Mouse (Mus musculus): ENCODE results near the gene Lrrfip2. TPM values are rescaled to one million over a fixed set of nuclear protein-coding genes. Genes with fewer than 3 reads are reported as not detected.

The Lrrfip2 gene
- total and polyA plus RNA-seq, 2 experiments: 9.7 to 37.8 TPM

- Histone ChIP-seq H3K79me2 (ENCODE audit: control insufficient read depth, insufficient read depth, low read length) (no peaks in the 10 kb centered on the region), H3K36me3 (ENCODE audit: control insufficient read depth, insufficient read depth, low read length) (peaks cover 33% of the 10 kb centered on the region), H3K4me3 (ENCODE audit: insufficient read depth, low read depth, low read length) (no peak overlapping the region), H3K27ac (replicated peaks; ENCODE audit: insufficient read depth, low read depth, low read length) (no peak overlapping the region), H3K4me1 (ENCODE audit: control insufficient read depth, insufficient read depth, low read length) (no peaks in the 10 kb centered on the region; the same call in 1 of the 2 replicates), H3K9ac (ENCODE audit: low read depth, low read length) (no peak overlapping the region), H3K27me3 (ENCODE audit: control insufficient read depth, insufficient read depth, low read length) (no peaks in the 10 kb centered on the region)
- TF ChIP-seq CTCF (IDR thresholded peaks at IDR 0.05; ENCODE audit: low read depth, low read length) (no peak), POLR2A (IDR thresholded peaks at IDR 0.05; ENCODE audit: extremely low read depth, insufficient read depth, low read length) (no peak)
- 9% methylated on average over 1 of the region's 1 CpGs for WGBS
- peak; percentile 75 for DNase-seq (ENCODE audit: extremely low read depth, low read depth, low spot score)
Observed at GRCm38 (mm10) chr9:111260360-111260985, 143.1 kb downstream of the Lrrfip2 start.

DNA sequence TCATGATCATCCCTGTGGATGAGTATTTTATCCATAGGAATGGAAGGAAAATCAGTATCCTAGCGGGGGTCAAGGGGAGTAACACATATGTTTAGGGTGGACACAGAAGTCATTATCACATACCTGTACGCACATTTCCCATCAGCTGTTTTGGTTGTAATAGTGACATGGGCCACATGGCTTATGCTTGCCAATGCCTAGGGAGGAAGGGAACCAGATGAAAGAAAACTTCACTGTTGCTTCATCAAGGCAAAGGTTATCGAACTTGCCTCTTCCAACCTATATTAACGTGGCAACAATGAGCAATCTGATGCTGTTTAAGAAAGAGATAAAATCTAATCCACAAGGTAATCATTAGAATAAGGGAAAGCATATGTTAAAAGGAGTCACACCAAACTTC is 144.0 kb downstream of the Lrrfip2 start:
- H3K36me3 ChIP-seq (ENCODE audit: control insufficient read depth, insufficient read depth, low read length): peaks cover 35% of the 10 kb centered on the region
- DNase-seq (ENCODE audit: extremely low read depth, low read depth, low spot score): peak; percentile 57
- H3K27ac ChIP-seq (replicated peaks; ENCODE audit: insufficient read depth, low read depth, low read length): no peak overlapping the region
- H3K79me2 ChIP-seq (ENCODE audit: control insufficient read depth, insufficient read depth, low read length): no peaks in the 10 kb centered on the region; the same call in 1 of the 2 replicates
- no peaks in the 10 kb centered on the region; the same call in 1 of the 2 replicates for H3K4me1 ChIP-seq (ENCODE audit: control insufficient read depth, insufficient read depth, low read length)
- H3K4me3 ChIP-seq (ENCODE audit: insufficient read depth, low read depth, low read length): no peak overlapping the region
- 50% methylated on average over 4 of the region's 4 CpGs for WGBS
- H3K27me3 ChIP-seq (ENCODE audit: control insufficient read depth, insufficient read depth, low read length): no peaks in the 10 kb centered on the region
- TF ChIP-seq POLR2A (IDR thresholded peaks at IDR 0.05; ENCODE audit: extremely low read depth, insufficient read depth, low read length) (no peak), CTCF (IDR thresholded peaks at IDR 0.05; ENCODE audit: low read depth, low read length) (no peak)
- H3K9ac ChIP-seq (ENCODE audit: low read depth, low read length): no peak overlapping the region

DNA sequence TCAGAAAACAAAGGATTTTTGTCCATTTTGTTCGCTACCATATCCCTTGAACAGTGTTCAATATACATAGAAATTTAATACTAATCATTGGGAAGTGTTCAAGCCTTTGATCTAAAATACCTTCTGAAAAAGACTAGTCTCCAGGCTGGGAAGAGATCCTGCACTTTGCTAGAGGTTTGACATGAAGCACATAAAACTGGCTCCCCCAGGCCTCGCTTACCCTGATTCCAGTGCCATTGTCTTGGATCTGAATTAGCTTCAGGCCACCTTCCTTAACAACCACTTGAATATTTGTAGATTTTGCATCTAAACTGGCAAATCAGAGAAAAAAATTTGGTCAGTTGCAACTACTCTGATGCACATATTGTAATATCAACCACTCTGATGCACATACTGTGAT is 150.6 kb downstream of the Lrrfip2 start:
- no peak overlapping the region for H3K4me3 ChIP-seq (ENCODE audit: insufficient read depth, low read depth, low read length)
- TF ChIP-seq CTCF (IDR thresholded peaks at IDR 0.05; ENCODE audit: low read depth, low read length) (no peak), POLR2A (IDR thresholded peaks at IDR 0.05; ENCODE audit: extremely low read depth, insufficient read depth, low read length) (no peak)
- no peaks in the 10 kb centered on the region; the same call in 1 of the 2 replicates for H3K79me2 ChIP-seq (ENCODE audit: control insufficient read depth, insufficient read depth, low read length)
- H3K4me1 ChIP-seq (ENCODE audit: control insufficient read depth, insufficient read depth, low read length): no peaks in the 10 kb centered on the region; the same call in 1 of the 2 replicates
- H3K27ac ChIP-seq (replicated peaks; ENCODE audit: insufficient read depth, low read depth, low read length): no peak overlapping the region
- 96% methylated on average over 2 of the region's 2 CpGs for WGBS
- H3K36me3 ChIP-seq (ENCODE audit: control insufficient read depth, insufficient read depth, low read length): peaks cover 21% of the 10 kb centered on the region
- no peak for DNase-seq (ENCODE audit: extremely low read depth, low read depth, low spot score)
- no peak overlapping the region for H3K9ac ChIP-seq (ENCODE audit: low read depth, low read length)
- no peaks in the 10 kb centered on the region for H3K27me3 ChIP-seq (ENCODE audit: control insufficient read depth, insufficient read depth, low read length)

GRCm38 (mm10) chr9:111270606-111271005 is 153.2 kb downstream of the Lrrfip2 start:
- Histone ChIP-seq H3K4me3 (ENCODE audit: insufficient read depth, low read depth, low read length) (peak overlapping the region; percentile 82), H3K27me3 (ENCODE audit: control insufficient read depth, insufficient read depth, low read length) (no peaks in the 10 kb centered on the region), H3K79me2 (ENCODE audit: control insufficient read depth, insufficient read depth, low read length) (peaks cover 7% of the 10 kb centered on the region; the same call in 1 of the 2 replicates), H3K27ac (replicated peaks; ENCODE audit: insufficient read depth, low read depth, low read length) (peak overlapping the region; percentile 67; the same call in 1 of the 2 replicates), H3K9ac (ENCODE audit: low read depth, low read length) (peak overlapping the region; percentile 83; the same call in 1 of the 2 replicates), H3K36me3 (ENCODE audit: control insufficient read depth, insufficient read depth, low read length) (peaks cover 15% of the 10 kb centered on the region), H3K4me1 (ENCODE audit: control insufficient read depth, insufficient read depth, low read length) (peaks cover 12% of the 10 kb centered on the region)
- 1% methylated on average over 5 of the region's 5 CpGs for WGBS
- TF ChIP-seq POLR2A (IDR thresholded peaks at IDR 0.05; ENCODE audit: extremely low read depth, insufficient read depth, low read length) (no peak), CTCF (IDR thresholded peaks at IDR 0.05; ENCODE audit: low read depth, low read length) (no peak)
- peak; percentile 53 for DNase-seq (ENCODE audit: extremely low read depth, low read depth, low spot score)

GRCm38 (mm10) chr9:111271056-111271433 is 153.7 kb downstream of the Lrrfip2 start:
- Histone ChIP-seq H3K79me2 (ENCODE audit: control insufficient read depth, insufficient read depth, low read length) (peaks cover 7% of the 10 kb centered on the region; the same call in 1 of the 2 replicates), H3K27me3 (ENCODE audit: control insufficient read depth, insufficient read depth, low read length) (no peaks in the 10 kb centered on the region), H3K4me1 (ENCODE audit: control insufficient read depth, insufficient read depth, low read length) (peaks cover 12% of the 10 kb centered on the region), H3K9ac (ENCODE audit: low read depth, low read length) (peak overlapping the region; percentile 83), H3K36me3 (ENCODE audit: control insufficient read depth, insufficient read depth, low read length) (peaks cover 14% of the 10 kb centered on the region), H3K27ac (replicated peaks; ENCODE audit: insufficient read depth, low read depth, low read length) (peak overlapping the region; percentile 67), H3K4me3 (ENCODE audit: insufficient read depth, low read depth, low read length) (peak overlapping the region; percentile 82)
- TF ChIP-seq POLR2A (IDR thresholded peaks at IDR 0.05; ENCODE audit: extremely low read depth, insufficient read depth, low read length) (no peak), CTCF (IDR thresholded peaks at IDR 0.05; ENCODE audit: low read depth, low read length) (no peak)
- DNase-seq (ENCODE audit: extremely low read depth, low read depth, low spot score): no peak
- under 1% methylated on average over 32 of the region's 32 CpGs for WGBS

All from liver, adult 2 months (tissue).